Mouse (Mus musculus) small intestine, adult 2 months (tissue): Measurements from ENCODE around the gene Gls.

ENCODE experiments used
- CTCF ChIP-seq: fragments of 200-500 bp; IDR thresholded peaks from 2 replicates; pipeline ENCODE4 v1.5.1; 2012; ENCODE audit warnings: low read depth, mild to moderate bottlenecking, control low read depth, inconsistent platforms, low read length, moderate library complexity, mixed read lengths; ENCODE audit not compliant: insufficient replicate concordance, insufficient read length; ENCODE audit errors: extremely low read depth
- POLR2A ChIP-seq: fragments of 200-500 bp; IDR thresholded peaks from 2 replicates; pipeline ENCODE4 v1.6.1; 2012; ENCODE audit warnings: low read depth, mild to moderate bottlenecking, control low read depth, inconsistent platforms, low read length, moderate library complexity

GRCm38 (mm10) chr1:52166652-52167220 lies 66.3 kb downstream of the Gls start:
- TF ChIP-seq POLR2A (no peak), CTCF (no peak)
